ENCODE assay signal across 11 mouse cellular contexts in the genomic region with DNA sequence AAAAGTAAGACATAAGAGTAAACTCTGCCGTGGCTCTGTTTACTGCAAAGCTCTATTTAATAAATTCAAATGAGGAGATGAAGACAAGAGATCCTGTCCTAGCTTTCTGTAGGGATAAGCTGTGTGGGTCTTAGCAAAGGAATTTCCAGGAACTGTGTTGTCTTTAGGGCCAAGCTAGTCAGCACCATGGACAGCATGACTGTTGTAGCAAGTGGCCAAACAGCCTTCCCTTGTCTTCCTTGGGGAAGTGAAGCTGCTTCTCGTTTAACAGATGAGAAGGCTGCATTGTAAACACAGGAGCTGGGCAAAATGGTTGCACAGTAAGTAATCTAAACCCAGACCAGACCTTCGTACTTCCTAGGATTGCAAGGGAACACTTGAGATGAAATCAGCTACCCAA.
DNase-seq lines count a peak whose midpoint lies in the region; ATAC-seq lines count a peak whose summit lies in the region.
"Had no signal": no experiment of that assay in that cellular context is flagged by ENCODE, and none has a peak within 500 bp of the region (broad histone marks: within the 10 kb centered on the region; RNA-seq: fewer than 3 reads in every experiment).

No protein-coding gene starts in this region.

- H3K9ac ChIP-seq in kidney, embryonic 16.5 days (replicated peaks; ENCODE audit: low read length), result no peak overlapping the region
- no peak overlapping the region for H3K9ac ChIP-seq in neural tube, embryonic 15.5 days (replicated peaks)
- H3K9ac ChIP-seq: forebrain, embryonic 15.5 days; limb, embryonic 12.5 days had no signal

- no peaks in the 10 kb centered on the region for H3K4me1 ChIP-seq in kidney, embryonic 16.5 days (ENCODE audit: insufficient read depth, low read length)
- 0 out of 2 replicates have a peak, but pooled peaks cover under 1% of the 10 kb centered on the region for H3K4me1 ChIP-seq in neural tube, embryonic 15.5 days
- 0 out of 2 replicates have a peak, but pooled peaks cover 2% of the 10 kb centered on the region for H3K4me1 ChIP-seq in embryonic facial prominence, embryonic 10.5 days
- H3K4me1 ChIP-seq: megakaryocyte, embryonic 14.5 days had no signal

- no peak overlapping the region for H3K4me2 ChIP-seq in kidney, embryonic 16.5 days (replicated peaks; ENCODE audit: low read depth, low read length)
- H3K4me2 ChIP-seq in neural tube, embryonic 15.5 days, result no peak overlapping the region
- H3K4me2 ChIP-seq: forebrain, embryonic 15.5 days; limb, embryonic 12.5 days had no signal

- H3K36me3 ChIP-seq in kidney, embryonic 16.5 days (ENCODE audit: insufficient read depth, low read length), result no peaks in the 10 kb centered on the region
- H3K36me3 ChIP-seq in neural tube, embryonic 15.5 days, result no peaks in the 10 kb centered on the region
- no peaks in the 10 kb centered on the region for H3K36me3 ChIP-seq in embryonic facial prominence, embryonic 10.5 days (replicated peaks)
- H3K36me3 ChIP-seq: forebrain, embryonic 15.5 days; limb, embryonic 12.5 days had no signal

- no peaks in the 10 kb centered on the region for H3K27me3 ChIP-seq in kidney, embryonic 16.5 days (ENCODE audit: insufficient read depth, low read length)
- no peaks in the 10 kb centered on the region for H3K27me3 ChIP-seq in neural tube, embryonic 15.5 days (replicated peaks)
- H3K27me3 ChIP-seq in embryonic facial prominence, embryonic 10.5 days (replicated peaks; ENCODE audit: low read depth, poor library complexity, severe bottlenecking), result no peaks in the 10 kb centered on the region
- H3K27me3 ChIP-seq: forebrain, embryonic 15.5 days; megakaryocyte, embryonic 14.5 days had no signal

- intact Hi-C loops in left cerebral cortex, postnatal 10 days (cut with DNase I), result no loop called here

- H3K9me3 ChIP-seq in kidney, embryonic 16.5 days (ENCODE audit: low read length), result no peaks in the 10 kb centered on the region
- no peaks in the 10 kb centered on the region for H3K9me3 ChIP-seq in neural tube, embryonic 15.5 days (replicated peaks)
- no peaks in the 10 kb centered on the region for H3K9me3 ChIP-seq in embryonic facial prominence, embryonic 10.5 days
- H3K9me3 ChIP-seq: forebrain, embryonic 15.5 days; limb, embryonic 12.5 days had no signal

- DNase-seq in kidney, adult 9 months, result peak; percentile 2
- DNase-seq in neural tube, embryonic 10.5 days (ENCODE audit: extremely low spot score, low spot score), result peak; percentile 49
- peak; percentile 67 for DNase-seq in embryonic facial prominence, embryonic 10.5 days (ENCODE audit: low spot score)
- DNase-seq in testis, postnatal 14 days (ENCODE audit: low spot score), result peak; percentile 11
- no peak for DNase-seq in right cerebral cortex, postnatal 14 days
- DNase-seq in left cerebral cortex, postnatal 10 days (ENCODE audit: extremely low spot score in 1 of 2, low spot score in 2 of 2), result no peak

- no peak overlapping the region for H3K27ac ChIP-seq in kidney, embryonic 16.5 days (ENCODE audit: low read length)
- H3K27ac ChIP-seq in neural tube, embryonic 15.5 days (replicated peaks), result no peak overlapping the region
- H3K27ac ChIP-seq in embryonic facial prominence, embryonic 10.5 days (replicated peaks), result no peak overlapping the region
- H3K27ac ChIP-seq: forebrain, embryonic 15.5 days; limb, embryonic 12.5 days had no signal

- H3K4me3 ChIP-seq in kidney, embryonic 16.5 days (ENCODE audit: low read length), result no peak overlapping the region
- no peak overlapping the region for H3K4me3 ChIP-seq in neural tube, embryonic 15.5 days (replicated peaks)
- no peak overlapping the region for H3K4me3 ChIP-seq in embryonic facial prominence, embryonic 10.5 days
- H3K4me3 ChIP-seq: forebrain, embryonic 15.5 days; limb, embryonic 12.5 days; megakaryocyte, embryonic 14.5 days had no signal

- ATAC-seq in kidney, embryonic 16.5 days (ENCODE audit: low FRiP score, low TSS enrichment), result no peak
- ATAC-seq in neural tube, embryonic 15.5 days (ENCODE audit: low FRiP score), result no peak
- ATAC-seq: forebrain, embryonic 15.5 days had no signal

- WGBS in kidney, embryonic 16.5 days, result 34% methylated on average over 3 of the region's 3 CpGs
- WGBS in neural tube, embryonic 15.5 days, result 51% methylated on average over 3 of the region's 3 CpGs
- WGBS in embryonic facial prominence, embryonic 10.5 days, result 46% methylated on average over 3 of the region's 3 CpGs

Comparison
In these comparisons a context has a peak if more than half of its experiments do, and no peak if none do; other contexts are left out.
1. DNase-seq: peak in kidney, adult 9 months (single experiment), neural tube, embryonic 10.5 days (single experiment), embryonic facial prominence, embryonic 10.5 days (single experiment) and testis, postnatal 14 days (single experiment); none in right cerebral cortex, postnatal 14 days (single experiment) and left cerebral cortex, postnatal 10 days (0 of 2).